Mouse (Mus musculus): ENCODE measurements around the gene Atf7.

DNA sequence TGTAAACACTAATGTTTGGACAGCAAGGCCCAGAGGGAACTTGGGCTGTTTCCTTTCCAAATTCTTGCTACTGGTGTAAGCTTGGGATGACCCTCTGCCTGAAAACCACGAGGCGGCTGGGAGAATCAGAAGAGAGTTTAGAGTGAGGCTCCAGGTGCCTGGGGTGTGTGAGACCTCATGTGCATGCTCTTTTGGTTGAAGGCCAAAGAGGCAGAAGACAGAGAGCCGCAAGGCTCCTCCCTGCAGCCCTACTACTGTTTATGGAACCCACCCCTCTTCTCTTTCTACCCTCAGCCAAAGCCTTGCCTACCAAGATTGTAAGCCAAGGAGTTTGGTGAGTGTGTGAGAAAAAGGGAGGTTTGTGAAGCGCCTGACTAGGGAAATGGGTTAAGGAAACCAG is 109.5 kb downstream of the Atf7 start:
- TF ChIP-seq CTCF (IDR thresholded peaks at IDR 0.05; ENCODE audit: extremely low read depth, insufficient read depth, insufficient read length, insufficient replicate concordance) = no peak
- TF ChIP-seq POLR2A (IDR thresholded peaks at IDR 0.05; ENCODE audit: low read depth, low read length) = no peak
